Mouse (Mus musculus) midbrain, embryonic 11.5 days (tissue): ENCODE measurements around the gene 1700030K09Rik. TPM values are rescaled to one million over a fixed set of nuclear protein-coding genes. Genes with fewer than 3 reads are reported as not detected.

Experiments
- microRNA-seq: library from miRNA; unstranded; fragments of <30 nt; microRNA quantifications from one replicate; pipeline ENCODE4, GENCODE M21; 2017
- polyA plus RNA-seq: library from polyadenylated mRNA; unstranded; fragments of >200 nt; fragmentation: Nextera tagmentation; extraction: Ambion mirVana; gene quantifications from 2 replicates; pipeline ENCODE4 v1.2.1, GENCODE M21; 2014

1700030K09Rik gene
- polyA plus RNA-seq, 1 experiment from 2014 or later, result 13.5 TPM

Small RNA genes within 50 kb of the gene (microRNA-seq; reads per million reads assigned to microRNA genes)
- gene Mir7068, result 7.6 reads per million, percentile 27 among the genes with 10 or more reads in this experiment

Other genes starting within 250 kb of the 1700030K09Rik start
- gene Cib3, start 231.0 kb upstream of the 1700030K09Rik start, polyA plus RNA-seq, result not detected in 2 replicates
- gene Gm11034, start 230.2 kb upstream of the 1700030K09Rik start, polyA plus RNA-seq, result not detected in 2 replicates
- gene Fam32a, start 224.2 kb upstream of the 1700030K09Rik start, polyA plus RNA-seq, result 73.1 and 77.8 TPM in 2 replicates
- gene Ap1m1, start 203.9 kb upstream of the 1700030K09Rik start, polyA plus RNA-seq, result 170 and 173 TPM in 2 replicates
- 39.3 and 42.3 TPM in 2 replicates for gene Gm10282, start 138.6 kb upstream of the 1700030K09Rik start, polyA plus RNA-seq
- gene Klf2, start 124.8 kb upstream of the 1700030K09Rik start, polyA plus RNA-seq, result 5.0 and 6.5 TPM in 2 replicates
- gene Eps15l1, start 22.4 kb upstream of the 1700030K09Rik start, polyA plus RNA-seq, result 67.6 and 71.3 TPM in 2 replicates
- gene Calr3, start within 50 bp of the 1700030K09Rik start, polyA plus RNA-seq, result 0.71 and 0.76 TPM in 2 replicates
- 57.7 and 62.6 TPM in 2 replicates for gene Cherp, start 31.3 kb downstream of the 1700030K09Rik start, polyA plus RNA-seq
- 10.9 and 13.4 TPM in 2 replicates for gene Slc35e1, start 48.7 kb downstream of the 1700030K09Rik start, polyA plus RNA-seq
- gene Med26, start 104.4 kb downstream of the 1700030K09Rik start, polyA plus RNA-seq, result 11.0 and 13.6 TPM in 2 replicates
- gene Smim7, start 127.2 kb downstream of the 1700030K09Rik start, polyA plus RNA-seq, result 117 and 121 TPM in 2 replicates
- 9.1 and 11.4 TPM in 2 replicates for gene Tmem38a, start 128.2 kb downstream of the 1700030K09Rik start, polyA plus RNA-seq
- 0.03 and 0.07 TPM in 2 replicates for gene Nwd1, start 202.8 kb downstream of the 1700030K09Rik start, polyA plus RNA-seq